Mouse (Mus musculus) ES-Bruce4 (cell line): ENCODE results near the gene Katnbl1. TPM values are rescaled to one million over a fixed set of nuclear protein-coding genes. Genes with fewer than 3 reads are reported as not detected.
A peak's percentile ranks its signal among the peaks of the same experiment; 100 is the strongest.

ENCODE experiments used
- H3K27ac ChIP-seq: 2 replicates; pipeline ENCODE4 v1.5.1; 2012; ENCODE audit warnings: low read length, inconsistent platforms; ENCODE audit not compliant: insufficient read depth
- H3K27me3 ChIP-seq: 2 replicates; pipeline ENCODE4 v1.6.1; 2012; ENCODE audit warnings: mild to moderate bottlenecking, low read length, inconsistent platforms; ENCODE audit not compliant: control insufficient read depth, poor library complexity, insufficient read depth, severe bottlenecking
- H3K36me3 ChIP-seq: 2 replicates; pipeline ENCODE4 v1.6.1; 2012; ENCODE audit warnings: inconsistent platforms, mild to moderate bottlenecking, low read length, moderate library complexity; ENCODE audit not compliant: control insufficient read depth, poor library complexity, insufficient read depth, severe bottlenecking
- H3K4me1 ChIP-seq: one replicate; pipeline ENCODE4 v1.8.1; 2011; ENCODE audit warnings: low read length; ENCODE audit not compliant: control insufficient read depth, insufficient read depth
- H3K4me3 ChIP-seq: 2 replicates; pipeline ENCODE4 v1.5.1; 2011; ENCODE audit warnings: low read depth, mild to moderate bottlenecking, low read length
- H3K9ac ChIP-seq: 2 replicates; pipeline ENCODE4 v1.6.1; 2012; ENCODE audit warnings: low read depth, mild to moderate bottlenecking, inconsistent platforms; ENCODE audit not compliant: poor library complexity, severe bottlenecking
- H3K9me3 ChIP-seq: replicated peaks from 2 replicates; pipeline ENCODE4 v1.6.1; 2012; ENCODE audit warnings: mild to moderate bottlenecking, low read length, inconsistent platforms; ENCODE audit not compliant: control insufficient read depth, poor library complexity, insufficient read depth, severe bottlenecking
- CTCF ChIP-seq: IDR thresholded peaks from one replicate; pipeline ENCODE4 v1.8.1; 2011; ENCODE audit warnings: low read depth, low read length
- EP300 ChIP-seq: IDR thresholded peaks from 2 replicates; pipeline ENCODE4 v1.6.1; 2011; ENCODE audit warnings: low read depth, low read length; ENCODE audit not compliant: insufficient read depth
- POLR2A ChIP-seq: IDR thresholded peaks from one replicate; pipeline ENCODE4 v1.8.1; 2011; ENCODE audit warnings: low read length; ENCODE audit not compliant: insufficient read depth
- polyA plus RNA-seq: library from polyadenylated mRNA; stranded (reverse); fragments of >200 nt; gene quantifications from 2 replicates; pipeline ENCODE4 v1.2.4, GENCODE M21; 2011; ENCODE audit warnings: low read depth; ENCODE audit not compliant: missing spikeins, insufficient read depth, insufficient read length

Katnbl1 gene
- polyA plus RNA-seq, 1 experiment: 51.5 TPM

DNA sequence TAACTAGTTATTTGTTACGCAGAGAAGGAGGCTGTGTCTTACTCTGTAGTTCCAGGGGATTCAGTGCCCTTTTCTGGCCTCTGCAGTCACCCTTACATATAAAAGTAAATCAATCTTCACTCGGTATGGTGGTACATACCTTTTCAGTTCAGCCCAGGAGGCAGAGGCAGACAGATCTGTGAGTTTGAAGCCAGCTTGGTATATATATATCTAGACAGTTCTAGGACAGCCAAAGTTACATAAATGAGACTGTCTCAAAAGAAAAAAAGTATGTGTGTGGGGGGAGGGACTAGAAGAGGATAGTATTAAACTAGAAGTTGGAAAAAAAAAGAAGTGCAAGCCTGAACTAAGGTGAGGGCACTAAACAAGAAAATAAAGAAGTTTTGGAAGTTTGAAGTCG lies 30.8 kb upstream of the Katnbl1 start:
- Histone ChIP-seq H3K36me3 (no peaks in the 10 kb centered on the region; the same call in 1 of the 2 replicates), H3K27me3 (no peaks in the 10 kb centered on the region), H3K4me3 (no peak overlapping the region), H3K9me3 (no peaks in the 10 kb centered on the region), H3K27ac (no peak overlapping the region), H3K4me1 (no peaks in the 10 kb centered on the region), H3K9ac (no peak overlapping the region)
- TF ChIP-seq CTCF (no peak), EP300 (no peak), POLR2A (no peak)

DNA sequence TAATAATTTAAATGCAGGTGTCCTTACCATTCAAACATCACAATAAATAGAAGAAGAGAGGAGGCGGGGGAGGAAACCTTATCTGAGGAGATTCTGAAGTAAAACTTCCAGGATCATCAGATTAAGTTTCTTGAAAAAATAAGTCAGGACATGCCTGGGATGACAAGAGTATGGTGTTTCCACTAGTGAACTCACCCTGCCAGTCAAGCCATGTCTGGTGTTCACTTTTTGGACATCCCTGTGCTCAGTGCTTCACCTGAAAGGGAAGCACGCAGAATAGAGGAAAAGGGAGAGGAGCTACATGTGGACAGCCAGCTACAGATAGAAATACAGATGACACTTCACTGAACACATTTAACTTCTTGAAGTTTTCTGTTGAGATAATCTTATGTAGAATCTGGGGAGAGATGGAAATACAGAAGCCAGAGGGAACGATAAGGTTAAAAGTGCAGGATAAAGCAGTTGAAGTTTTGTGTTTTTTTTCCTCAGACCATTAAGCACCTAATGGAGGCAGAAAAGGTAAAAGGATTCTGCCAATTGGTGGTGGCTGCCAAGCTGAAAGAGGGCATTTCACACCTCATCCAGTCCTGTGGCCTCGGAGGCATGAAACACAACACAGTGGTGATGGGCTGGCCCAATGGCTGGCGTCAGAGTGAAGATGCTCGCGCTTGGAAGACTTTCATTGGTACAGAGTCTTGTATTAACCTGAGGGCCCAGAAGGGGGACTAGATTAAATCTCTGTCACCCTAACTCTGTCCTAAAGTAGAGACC lies 25.1 kb upstream of the Katnbl1 start:
- no peak overlapping the region for H3K4me3 ChIP-seq
- peaks cover 3% of the 10 kb centered on the region; the same call in 1 of the 2 replicates for H3K36me3 ChIP-seq
- no peaks in the 10 kb centered on the region for H3K4me1 ChIP-seq
- H3K27me3 ChIP-seq: no peaks in the 10 kb centered on the region
- no peak for TF ChIP-seq EP300
- no peak for TF ChIP-seq POLR2A
- TF ChIP-seq CTCF: no peak
- no peak overlapping the region for H3K27ac ChIP-seq
- H3K9ac ChIP-seq: no peak overlapping the region
- no peaks in the 10 kb centered on the region for H3K9me3 ChIP-seq

DNA sequence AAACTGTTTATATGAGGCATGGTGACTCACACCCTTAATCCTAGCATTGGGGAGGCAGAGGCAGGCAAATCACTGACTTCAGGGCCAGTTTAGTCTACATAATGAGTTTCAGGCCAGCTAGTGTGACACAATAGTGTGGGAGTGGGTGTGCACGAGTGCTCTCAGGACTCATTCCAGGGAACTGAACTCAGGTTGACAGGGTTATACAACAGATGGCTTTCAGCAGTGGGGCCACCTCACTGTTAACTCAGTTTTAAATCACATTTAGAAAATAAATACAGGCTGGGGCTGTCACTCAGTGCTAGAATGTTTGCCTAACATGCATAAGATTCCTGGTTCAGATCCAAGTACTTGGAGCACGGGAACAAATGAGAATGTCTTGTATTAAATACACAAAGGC lies 19.4 kb upstream of the Katnbl1 start:
- H3K4me3 ChIP-seq: no peak overlapping the region
- TF ChIP-seq POLR2A (no peak), CTCF (no peak), EP300 (no peak)
- no peak overlapping the region for H3K27ac ChIP-seq
- H3K9me3 ChIP-seq: no peaks in the 10 kb centered on the region
- H3K9ac ChIP-seq: no peak overlapping the region
- H3K36me3 ChIP-seq: peaks cover 26% of the 10 kb centered on the region
- no peaks in the 10 kb centered on the region for H3K4me1 ChIP-seq
- no peaks in the 10 kb centered on the region for H3K27me3 ChIP-seq

DNA sequence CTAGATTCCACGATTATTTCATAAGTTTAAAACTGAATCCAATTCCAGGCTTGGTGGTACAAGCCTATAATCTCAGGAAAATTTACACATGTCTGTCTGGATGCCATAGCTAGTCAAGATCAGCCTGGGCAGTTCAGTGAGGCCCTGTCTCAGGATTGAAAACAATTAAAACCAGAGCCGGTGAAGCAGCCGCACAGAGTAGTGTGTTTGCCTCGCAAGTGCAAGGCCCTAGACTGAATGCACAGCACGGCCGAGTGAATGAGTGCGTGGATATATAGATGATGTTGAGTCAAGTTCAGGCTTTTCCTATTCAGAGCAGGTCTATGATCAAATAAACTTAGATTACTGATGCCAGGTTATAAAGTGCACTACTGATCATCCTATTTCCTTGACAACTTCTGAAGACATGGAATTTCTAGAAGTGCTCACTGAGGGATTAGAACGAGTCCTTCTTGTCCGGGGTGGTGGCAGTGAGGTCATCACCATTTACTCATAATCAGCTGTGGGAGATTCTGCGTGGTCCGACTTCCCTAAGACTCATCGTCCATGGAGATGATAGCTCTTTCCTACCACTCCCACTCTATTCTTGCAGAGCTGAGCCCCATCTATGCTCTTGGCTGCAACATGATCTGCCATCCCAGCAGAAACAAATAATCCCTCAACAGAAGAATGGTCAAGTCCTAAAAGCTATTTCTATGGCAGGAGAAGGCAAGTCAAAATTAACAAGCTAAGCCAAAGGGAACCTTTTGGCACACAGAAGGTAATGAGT lies 18.8 kb upstream of the Katnbl1 start:
- TF ChIP-seq CTCF: no peak
- TF ChIP-seq POLR2A: no peak
- no peak overlapping the region for H3K27ac ChIP-seq
- H3K9ac ChIP-seq: no peak overlapping the region
- H3K27me3 ChIP-seq: no peaks in the 10 kb centered on the region
- no peaks in the 10 kb centered on the region for H3K9me3 ChIP-seq
- H3K4me3 ChIP-seq: no peak overlapping the region
- H3K4me1 ChIP-seq: no peaks in the 10 kb centered on the region
- H3K36me3 ChIP-seq: peaks cover 26% of the 10 kb centered on the region

DNA sequence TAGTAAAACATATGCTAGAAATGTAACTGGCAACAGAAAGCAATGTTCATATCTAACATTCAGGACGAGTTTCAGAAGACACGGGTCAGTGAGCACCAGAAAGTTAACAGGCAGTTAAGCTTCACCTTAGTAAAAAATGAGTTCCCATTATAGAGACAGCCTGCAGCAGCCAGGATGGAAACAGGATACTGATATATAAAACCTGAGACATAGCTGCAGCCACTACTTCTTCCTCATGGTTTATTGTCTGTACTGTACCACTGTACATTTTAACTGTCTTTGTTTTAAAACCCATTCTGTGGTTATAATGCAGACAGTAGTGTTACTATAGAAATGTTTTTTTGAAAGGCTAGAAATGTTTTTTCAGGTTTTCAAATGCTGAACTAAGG lies 18.2 kb upstream of the Katnbl1 start:
- Histone ChIP-seq H3K9me3 (no peaks in the 10 kb centered on the region), H3K9ac (no peak overlapping the region), H3K4me3 (no peak overlapping the region), H3K27me3 (no peaks in the 10 kb centered on the region), H3K36me3 (peaks cover 26% of the 10 kb centered on the region), H3K27ac (no peak overlapping the region), H3K4me1 (no peaks in the 10 kb centered on the region)
- no peak for TF ChIP-seq EP300
- no peak for TF ChIP-seq CTCF
- TF ChIP-seq POLR2A: no peak

DNA sequence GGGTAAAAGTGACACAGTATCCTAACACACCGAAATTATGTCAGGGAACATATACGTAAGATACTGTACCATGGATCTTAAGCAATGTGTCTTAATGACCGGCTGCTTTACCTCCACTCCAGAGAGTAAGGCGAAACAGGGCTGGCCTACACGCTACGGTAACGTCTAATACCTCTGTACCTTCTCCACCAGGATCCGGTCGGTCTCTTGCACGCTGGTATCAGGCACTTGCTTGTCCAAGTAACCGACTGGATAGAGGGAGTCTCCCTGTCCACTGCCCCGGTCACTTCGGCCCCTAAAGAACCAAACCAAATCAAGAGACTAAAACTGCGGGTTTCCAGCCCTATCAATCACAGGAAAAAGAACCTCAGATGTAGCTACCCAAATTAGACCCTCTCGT lies 11.8 kb upstream of the Katnbl1 start:
- Histone ChIP-seq H3K27ac (no peak overlapping the region), H3K9ac (peak overlapping the region; percentile 95), H3K36me3 (peaks cover 14% of the 10 kb centered on the region), H3K27me3 (no peaks in the 10 kb centered on the region), H3K9me3 (no peaks in the 10 kb centered on the region), H3K4me1 (no peaks in the 10 kb centered on the region), H3K4me3 (peak overlapping the region; percentile 95)
- TF ChIP-seq POLR2A (no peak), EP300 (no peak), CTCF (no peak)
